Mouse (Mus musculus) monocyte, adult 2 months (primary cell): ENCODE results near the gene Coq8b.

ENCODE experiments used
- DNase-seq, 2 experiments: peaks; one replicate each; pipeline ENCODE4 v3.0.0; 2022; ENCODE audit warnings: low spot score in 2 of 2, low read depth in 1 of 2

The Coq8b gene

GRCm38 (mm10) chr7:27232781-27233281 is at the start of gene Coq8b:
Gene Coq8b, plus strand, starts transcription at chr7:27233023.
- DNase-seq: peak; percentile 77 to 85

- no peak for DNase-seq
These were observed 47.9 kb upstream of the Coq8b start for GRCm38 (mm10) chr7:27184964-27185363.

- no peak for DNase-seq
These were observed 46.8 kb upstream of the Coq8b start for GRCm38 (mm10) chr7:27185986-27186385.

- DNase-seq: no peak
These were observed 43.4 kb upstream of the Coq8b start for GRCm38 (mm10) chr7:27189271-27189931.

GRCm38 (mm10) chr7:27192434-27192833 is 40.4 kb upstream of the Coq8b start:
- no peak for DNase-seq

GRCm38 (mm10) chr7:27193731-27194130 is 39.1 kb upstream of the Coq8b start:
- no peak for DNase-seq

- DNase-seq: peak; percentile 91 to 97
These were observed 36.9 kb upstream of the Coq8b start, which contains the start of the genes BC024978 and Snrpa for GRCm38 (mm10) chr7:27195681-27196611. Gene BC024978, plus strand, starts transcription at chr7:27195781. Gene Snrpa, minus strand, starts transcription at chr7:27196271.

- DNase-seq: no peak
These were observed 35.7 kb upstream of the Coq8b start for GRCm38 (mm10) chr7:27197136-27197535.

- DNase-seq: no peak
These were observed 35.2 kb upstream of the Coq8b start for GRCm38 (mm10) chr7:27197634-27198033.

GRCm38 (mm10) chr7:27198355-27198754 is 34.5 kb upstream of the Coq8b start:
- DNase-seq: no peak

GRCm38 (mm10) chr7:27198779-27199178 is 34.0 kb upstream of the Coq8b start:
- no peak for DNase-seq

- DNase-seq: no peak
These were observed 28.9 kb upstream of the Coq8b start for GRCm38 (mm10) chr7:27203730-27204449.

GRCm38 (mm10) chr7:27212626-27213025 is 20.2 kb upstream of the Coq8b start:
- no peak for DNase-seq

GRCm38 (mm10) chr7:27218586-27218985 is 14.2 kb upstream of the Coq8b start:
- DNase-seq: no peak

GRCm38 (mm10) chr7:27219937-27220336 is 12.9 kb upstream of the Coq8b start:
- no peak for DNase-seq

- DNase-seq: no peak
These were observed 10.9 kb upstream of the Coq8b start for GRCm38 (mm10) chr7:27221939-27222338.

GRCm38 (mm10) chr7:27222538-27222937 is 10.3 kb upstream of the Coq8b start:
- no peak for DNase-seq

GRCm38 (mm10) chr7:27224877-27225575 is 7.8 kb upstream of the Coq8b start:
- DNase-seq: no peak

GRCm38 (mm10) chr7:27227276-27227675 is 5.5 kb upstream of the Coq8b start:
- no peak for DNase-seq

- no peak for DNase-seq
These were observed 5.1 kb upstream of the Coq8b start for GRCm38 (mm10) chr7:27227676-27228075.
